Mouse (Mus musculus) R1 (cell line): Measurements from ENCODE around the gene Acp7.

Experiments
- DNase-seq: peaks from one replicate; pipeline ENCODE4 v3.0.0-alpha.2; 2018; ENCODE audit warnings: low read depth, low spot score

The Acp7 gene

GRCm38 (mm10) chr7:28601668-28602067 lies 29.5 kb downstream of the Acp7 start:
- peak; percentile 79 for DNase-seq

- peak; percentile 79 for DNase-seq
Measured at GRCm38 (mm10) chr7:28601029-28601428, 30.1 kb downstream of the Acp7 start.

- DNase-seq, result no peak
Measured at GRCm38 (mm10) chr7:28598951-28599350, 32.2 kb downstream of the Acp7 start.

DNA sequence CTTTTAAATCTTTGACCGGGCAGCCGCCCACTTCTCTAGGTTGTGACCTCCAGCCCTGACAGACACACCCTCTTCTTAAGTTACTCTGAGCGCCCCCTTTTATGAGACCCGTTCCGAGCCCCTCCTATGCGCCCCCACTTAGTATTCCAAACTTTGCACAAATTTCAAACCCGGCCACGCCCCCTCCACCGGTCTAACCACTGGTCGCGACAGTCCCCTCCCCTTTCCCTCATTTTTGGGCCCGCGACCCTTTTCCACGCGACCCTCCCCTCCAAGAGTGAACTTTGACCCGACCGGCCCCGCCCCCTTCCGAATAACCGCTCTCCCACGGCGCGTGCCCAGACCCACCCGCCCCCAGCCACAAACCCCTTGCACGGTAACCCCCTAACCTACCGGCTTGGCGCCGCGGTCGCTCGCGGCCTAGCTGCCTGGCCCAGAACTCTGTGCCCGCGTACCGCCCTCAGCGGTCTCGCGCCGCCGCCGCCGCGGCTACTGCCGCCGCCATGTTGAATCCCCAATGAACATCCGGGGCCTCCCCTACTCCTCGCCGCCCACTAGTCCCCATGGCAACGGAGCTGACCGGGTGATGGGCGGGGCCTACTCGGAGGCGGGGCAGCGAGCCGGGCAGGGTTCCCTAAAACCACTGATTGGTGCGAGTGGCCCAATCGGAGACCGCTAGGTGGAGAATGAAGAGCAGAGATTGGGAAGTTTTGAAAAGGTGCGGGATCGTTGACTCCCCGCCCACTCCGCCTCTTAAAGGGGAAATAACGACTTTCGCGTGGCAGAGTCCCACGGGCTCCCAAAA lies 33.3 kb downstream of the Acp7 start, which contains the start of the genes Samd4b and Pak4:
Gene Samd4b (minus strand): TSS at position 503 of the 805 bp plus-strand sequence.
Gene Pak4 (minus strand): TSS at position 544 of the 805 bp plus-strand sequence.
- DNase-seq, result peak; percentile 99

GRCm38 (mm10) chr7:28597277-28597570 lies 33.9 kb downstream of the Acp7 start:
- no peak for DNase-seq

DNA sequence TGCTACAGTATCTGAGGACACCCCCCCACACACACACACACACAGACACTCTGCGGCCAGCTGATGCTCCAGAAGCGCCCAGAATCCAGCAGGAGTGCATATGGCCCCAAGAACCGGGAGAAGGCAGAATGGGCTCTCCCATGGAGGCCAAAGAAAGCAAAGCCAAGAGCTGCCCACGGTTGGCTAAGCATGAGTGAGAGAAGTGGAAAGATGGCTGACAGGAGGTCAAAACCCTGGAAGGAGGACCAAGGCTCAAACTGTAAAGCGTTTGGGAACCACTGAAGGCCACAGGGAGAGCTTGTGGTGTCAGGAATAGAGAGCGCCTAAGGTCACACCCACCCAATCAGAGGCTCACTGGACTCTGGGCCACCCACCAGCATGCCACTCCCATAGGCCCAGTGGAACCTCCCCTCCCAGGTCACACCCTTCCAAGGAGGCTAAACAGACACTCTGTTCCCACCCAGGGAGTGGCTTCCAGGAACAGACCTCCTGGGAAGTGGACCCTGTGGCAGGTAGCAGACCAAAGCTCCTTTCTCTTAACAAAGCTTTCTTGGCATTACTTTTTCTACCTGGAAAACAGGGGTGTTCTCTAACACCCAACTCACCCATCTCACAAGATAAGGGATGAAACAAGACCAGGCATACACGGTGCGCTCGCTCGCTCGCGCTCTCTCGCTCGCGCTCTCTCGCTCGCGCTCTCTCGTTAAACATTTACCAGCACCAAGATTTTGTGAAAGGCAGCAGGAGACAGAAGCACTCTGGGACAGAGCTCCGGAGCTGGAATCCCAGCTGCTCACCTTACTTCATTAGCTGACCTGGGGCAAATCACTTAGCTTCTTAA lies 34.5 kb downstream of the Acp7 start:
- peak; percentile 95 for DNase-seq

GRCm38 (mm10) chr7:28595751-28596435 lies 35.2 kb downstream of the Acp7 start:
- DNase-seq, result no peak

DNA sequence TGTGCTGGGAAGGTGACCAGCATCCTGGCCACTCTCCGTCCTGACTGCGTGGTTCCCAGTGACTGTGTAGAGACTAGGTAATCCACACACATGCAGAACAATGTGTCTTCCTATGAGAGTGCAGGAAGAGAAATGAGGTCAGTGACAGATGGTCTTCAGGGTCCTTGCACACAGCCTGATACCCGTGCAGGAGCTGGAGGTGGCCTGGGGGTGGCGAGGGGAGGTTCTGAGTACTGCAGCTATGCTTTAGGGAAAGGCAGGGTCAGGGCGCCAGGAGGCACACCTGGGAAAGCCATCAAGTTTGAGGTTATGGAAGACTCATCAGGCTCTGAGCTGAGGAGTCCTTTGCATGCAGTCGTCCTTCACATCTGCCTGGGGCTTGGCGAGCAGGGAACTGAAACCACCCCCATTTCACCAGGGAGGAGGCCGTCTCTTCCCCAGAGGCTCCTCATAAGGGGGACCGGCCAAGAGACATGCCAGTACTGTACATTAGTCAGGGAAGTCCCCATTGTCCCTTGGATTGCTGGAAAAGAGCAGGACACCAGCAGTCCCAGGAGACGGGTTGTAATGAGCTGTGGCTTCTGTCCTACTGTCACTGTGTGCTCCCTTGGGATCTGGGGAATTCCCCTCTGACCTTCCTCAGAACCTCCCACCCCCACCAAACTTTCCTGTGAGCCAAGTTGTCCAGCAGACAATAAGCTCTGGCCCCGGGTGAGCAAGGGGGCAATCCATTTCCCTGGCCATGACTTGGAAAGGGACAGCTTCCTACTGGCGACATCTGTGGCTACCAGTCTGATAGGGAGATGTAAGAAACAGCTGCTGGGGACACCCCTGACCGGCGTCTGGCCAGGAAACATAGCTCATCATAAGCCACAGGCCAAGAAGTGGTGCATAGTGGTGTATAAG lies 37.7 kb downstream of the Acp7 start:
- DNase-seq, result no peak

DNA sequence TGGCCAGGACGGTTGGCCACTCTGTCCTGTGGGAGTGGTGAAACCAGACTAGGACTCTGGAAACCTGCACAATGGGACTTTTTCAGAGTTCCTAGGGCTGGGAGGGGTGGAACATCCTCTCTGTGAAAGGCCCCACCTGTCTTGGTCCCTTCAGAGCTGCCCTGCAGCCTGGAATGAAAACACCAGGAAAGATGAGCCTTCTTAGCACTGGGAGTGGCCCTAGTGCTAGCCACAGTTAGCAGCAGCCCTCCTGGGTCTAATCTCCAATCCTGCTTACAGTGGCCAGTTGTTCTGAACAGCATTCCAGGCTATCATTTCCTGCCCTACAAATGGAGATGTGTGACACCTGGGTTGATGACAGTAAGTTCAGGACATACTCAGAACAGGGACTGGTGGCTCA lies 39.3 kb downstream of the Acp7 start:
- no peak for DNase-seq

GRCm38 (mm10) chr7:28587644-28588043 lies 43.5 kb downstream of the Acp7 start:
- DNase-seq, result no peak

GRCm38 (mm10) chr7:28586663-28587411 lies 44.3 kb downstream of the Acp7 start:
- no peak for DNase-seq

GRCm38 (mm10) chr7:28585001-28585400 lies 46.1 kb downstream of the Acp7 start:
- no peak for DNase-seq

DNA sequence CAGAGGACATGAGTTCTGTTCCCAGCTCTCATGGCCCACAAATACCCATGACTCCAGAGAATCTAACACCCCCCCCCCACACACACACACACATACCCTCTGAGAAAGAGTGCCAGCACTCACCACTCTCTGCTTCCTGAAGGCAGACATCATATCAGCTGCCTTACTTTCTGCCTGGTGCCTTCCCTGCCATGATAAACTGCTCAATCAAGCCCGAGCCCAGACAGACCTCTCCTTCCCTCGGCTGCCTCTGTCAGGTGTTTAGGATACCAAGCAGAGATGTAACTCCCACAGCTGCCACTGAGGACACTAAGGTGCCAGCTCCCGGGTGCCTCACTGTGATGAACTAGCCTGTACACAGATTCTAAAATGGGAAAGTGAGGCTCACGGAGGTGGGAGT lies 46.7 kb downstream of the Acp7 start:
- DNase-seq, result no peak

GRCm38 (mm10) chr7:28583570-28584344 lies 47.4 kb downstream of the Acp7 start:
- no peak for DNase-seq

DNA sequence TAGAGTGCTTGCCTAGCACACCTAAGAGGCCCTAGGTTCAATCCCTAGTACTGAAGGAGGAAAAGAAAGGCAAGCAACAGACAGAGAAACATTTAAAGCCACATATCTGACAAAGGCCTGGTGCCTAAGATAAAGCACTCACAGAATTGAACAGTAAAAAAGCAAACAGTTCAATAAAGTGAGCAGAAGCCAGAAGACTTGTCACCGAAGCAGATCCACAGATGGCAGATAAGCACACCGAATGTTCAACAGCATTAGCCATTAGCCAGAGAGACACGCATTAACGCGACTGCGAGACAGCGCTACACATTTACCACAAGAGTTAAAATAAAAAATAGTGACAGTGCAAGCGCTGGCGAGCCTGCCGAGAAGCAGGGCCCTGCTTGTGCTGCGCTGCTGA lies 48.3 kb downstream of the Acp7 start:
- DNase-seq, result no peak

DNA sequence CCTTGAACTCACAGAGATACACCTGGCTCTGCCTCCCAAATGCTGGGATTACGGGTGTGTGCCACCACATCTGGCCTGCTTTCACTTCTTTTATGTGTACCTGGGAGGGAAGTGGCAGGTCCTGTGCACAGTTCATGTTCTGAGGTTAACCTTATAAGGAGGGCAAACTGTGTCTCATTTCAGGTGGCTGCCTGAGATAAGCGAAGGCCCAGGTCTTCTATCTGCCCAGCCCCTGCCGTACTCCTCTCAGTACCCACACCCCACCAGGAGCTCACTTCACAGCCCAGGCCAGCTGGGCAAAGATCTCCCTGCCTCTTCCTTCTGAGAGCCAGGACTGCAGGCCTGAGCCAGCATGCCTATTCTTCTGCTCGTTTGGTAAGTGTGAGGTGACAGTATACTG lies 49.4 kb downstream of the Acp7 start:
- no peak for DNase-seq

DNA sequence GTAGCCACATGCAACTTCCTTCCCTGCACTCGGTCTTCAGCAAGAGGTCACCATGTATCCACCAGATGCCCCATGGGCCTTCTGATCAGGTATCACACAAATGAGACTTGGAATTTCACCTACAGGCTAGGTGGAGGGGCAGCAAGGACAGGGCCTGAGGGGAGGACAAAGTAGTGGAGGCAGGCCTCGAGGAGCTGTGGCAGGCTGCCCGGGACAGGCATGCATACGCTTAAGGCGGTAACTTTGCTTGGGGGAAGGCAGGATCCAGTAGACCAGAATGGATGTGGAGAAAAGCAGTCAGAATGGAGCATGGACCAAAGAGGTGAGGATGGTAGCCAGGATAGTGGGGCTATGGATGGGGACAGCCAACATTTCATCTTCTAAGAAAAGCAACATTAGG lies 51.3 kb downstream of the Acp7 start:
- no peak for DNase-seq

DNA sequence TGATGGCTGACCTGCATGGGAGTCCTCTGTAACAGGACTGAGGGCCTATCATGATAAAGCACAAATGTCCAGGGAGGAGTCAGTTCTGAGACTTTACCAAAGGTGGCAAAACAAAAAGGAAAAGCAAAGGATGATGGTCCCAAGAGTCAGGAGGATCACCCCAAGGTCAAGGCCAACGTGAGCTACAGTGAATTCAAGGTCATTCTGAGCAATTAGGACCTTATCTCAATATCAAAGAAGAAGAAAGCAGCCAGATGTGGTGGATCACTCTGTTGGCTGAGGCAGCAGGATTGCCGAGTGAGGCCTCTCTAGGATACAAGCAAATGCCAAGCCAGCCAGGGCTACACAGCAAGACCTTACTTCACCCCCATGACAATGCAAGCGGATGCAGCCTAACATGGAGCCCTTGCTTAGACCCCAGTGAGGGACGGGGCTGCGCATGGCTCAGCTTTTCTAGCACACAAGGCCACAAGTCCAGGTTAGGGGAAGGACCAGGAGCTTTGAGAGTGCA lies 52.5 kb downstream of the Acp7 start:
- DNase-seq, result peak; percentile 93

DNA sequence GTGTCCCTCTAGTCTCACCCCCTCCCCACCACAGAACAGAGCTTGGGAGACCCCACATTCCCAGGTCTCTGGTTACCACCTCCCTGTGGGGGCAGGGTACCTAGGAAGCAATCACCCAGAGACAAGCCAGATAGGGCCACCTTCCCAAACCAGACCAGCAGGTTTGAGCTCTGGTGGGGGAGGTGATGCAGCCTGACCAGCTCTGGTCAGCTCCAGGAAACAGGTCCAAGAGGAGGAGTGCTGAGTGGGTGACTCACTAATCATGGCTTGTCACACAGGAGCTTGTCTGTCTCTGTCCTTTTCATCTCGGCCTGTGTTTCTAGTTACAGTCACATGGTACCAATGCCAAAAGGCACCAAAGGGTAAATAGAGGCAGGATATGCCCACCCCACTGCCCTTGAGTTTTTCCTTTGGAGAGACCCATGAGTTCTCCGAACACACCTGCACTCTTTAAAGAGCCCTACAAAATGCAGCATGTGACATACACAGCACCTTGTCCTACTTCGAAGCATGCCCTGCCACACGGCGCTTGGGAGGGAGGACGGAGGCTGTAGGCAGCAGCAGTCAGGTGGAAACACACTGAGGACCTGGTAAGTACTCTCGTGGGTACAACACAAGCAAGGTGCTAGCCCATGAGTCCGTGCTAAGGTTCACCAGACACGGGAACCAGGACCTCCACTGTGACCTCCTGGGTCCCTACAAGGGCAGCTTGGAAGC lies 53.1 kb downstream of the Acp7 start:
- no peak for DNase-seq
